Mouse (Mus musculus): Measurements from ENCODE around the gene Tmem243. TPM values are rescaled to one million over a fixed set of nuclear protein-coding genes. Genes with fewer than 3 reads are reported as not detected.

Tmem243 gene
- polyA plus RNA-seq (2015; fragmentation: Nextera tagmentation; extraction: Ambion mirVana) = 18.2 and 24.1 TPM in 2 replicates

DNA sequence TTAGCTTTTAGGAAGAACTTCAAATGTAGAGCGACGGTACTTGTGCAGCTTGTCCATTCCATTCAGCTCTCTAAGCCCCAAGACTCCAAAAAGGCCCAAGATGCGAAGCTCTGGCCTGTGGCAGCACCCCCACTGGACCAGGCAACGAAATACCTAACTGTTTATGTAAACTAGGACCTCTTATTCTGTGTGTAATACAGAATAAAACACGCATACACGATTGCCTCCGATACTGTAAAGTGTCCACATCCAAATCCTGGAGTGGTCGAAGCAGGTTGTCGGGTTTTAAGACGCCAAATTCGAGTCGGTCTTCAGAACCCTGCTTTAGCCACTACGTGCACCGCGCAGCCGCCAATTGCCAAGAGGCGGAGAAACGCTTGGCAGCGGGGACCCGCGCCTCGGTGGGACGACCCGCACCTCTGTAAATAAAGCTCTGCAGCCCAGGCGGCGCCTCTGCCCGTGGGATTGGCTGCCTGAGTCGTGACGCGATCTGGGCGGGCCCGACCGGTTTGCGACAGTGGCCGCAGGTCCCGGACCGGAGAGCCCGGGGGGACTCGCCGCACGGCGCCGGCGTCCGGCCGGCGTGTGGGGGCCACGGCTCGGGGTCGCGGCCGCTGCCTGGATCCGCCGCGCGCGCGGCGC lies at the start of gene Tmem243:
Gene Tmem243 (plus strand): TSS at position 462 of the 642 bp plus-strand sequence.

DNA sequence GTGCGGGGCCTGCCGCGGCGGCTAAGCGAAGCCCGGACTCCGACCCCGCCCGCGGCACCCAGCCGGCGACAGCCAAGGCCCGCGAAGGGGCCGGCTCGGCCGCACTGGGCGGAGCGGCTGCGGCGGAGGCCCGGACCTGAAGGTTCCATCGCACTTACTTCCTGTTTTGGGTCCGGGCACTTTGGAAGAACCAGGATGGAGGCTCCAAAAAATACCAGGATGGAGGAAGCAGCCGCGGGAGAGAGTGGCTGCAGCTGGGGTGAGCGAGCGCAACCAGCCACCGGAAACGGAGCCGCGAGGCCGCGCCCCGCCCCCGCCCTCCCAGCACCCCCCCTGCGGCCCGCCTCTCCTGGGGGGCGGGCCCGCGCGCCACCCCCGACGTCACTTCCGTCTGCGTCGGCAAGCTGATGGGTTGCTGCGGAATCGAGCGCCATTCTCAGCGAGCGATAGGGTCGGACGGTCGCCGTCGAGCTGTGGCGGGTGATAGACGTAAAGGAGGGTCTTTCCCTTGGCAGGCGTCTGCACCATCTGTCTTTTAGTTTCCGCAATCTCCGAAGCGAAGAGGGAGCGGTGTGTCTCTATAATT lies 61.1 kb downstream of the Tmem243 start, which contains the start of gene Dmtf1:
Gene Dmtf1 (minus strand): TSS at position 321 of the 586 bp plus-strand sequence.

Other genes with a start within 250 kb of the Tmem243 start
- gene Abcb4, start 207.0 kb upstream of the Tmem243 start, polyA plus RNA-seq (2015; fragmentation: Nextera tagmentation; extraction: Ambion mirVana) = 56.8 and 64.5 TPM in 2 replicates
- 15.7 and 20.2 TPM in 2 replicates for gene Crot, start 103.3 kb upstream of the Tmem243 start, polyA plus RNA-seq (2015; fragmentation: Nextera tagmentation; extraction: Ambion mirVana)
- 13.0 and 16.5 TPM in 2 replicates for gene Dmtf1, start 61.1 kb downstream of the Tmem243 start, polyA plus RNA-seq (2015; fragmentation: Nextera tagmentation; extraction: Ambion mirVana)
- 0.15 and 0.19 TPM in 2 replicates for gene 9330182L06Rik, start 165.4 kb downstream of the Tmem243 start, polyA plus RNA-seq (2015; fragmentation: Nextera tagmentation; extraction: Ambion mirVana)

Measured in spleen, postnatal 0 days (tissue).